Mouse (Mus musculus) T-helper 2 cell (primary cell): ENCODE results near the gene Lactb.

Source experiments
- in situ Hi-C: fragments of 300-600 bp; cut with MboI, MseI; formaldehyde crosslinking; loops from one replicate; pipeline ENCODE4 v1.15.1; 2025; ENCODE audit warnings: high pct_unique_total_duplicates

Lactb gene

GRCm38 (mm10) chr9:66980458-66980857 lies 5.2 kb upstream of the Lactb start:
- in situ Hi-C loops, result no loop called here

- in situ Hi-C loops, result no loop called here
Observed at GRCm38 (mm10) chr9:66978468-66978867, 3.2 kb upstream of the Lactb start.

GRCm38 (mm10) chr9:66977982-66978381 lies 2.7 kb upstream of the Lactb start:
- in situ Hi-C loops, result no loop called here

- in situ Hi-C loops, result no loop called here
Observed at GRCm38 (mm10) chr9:66977121-66977520, 1.8 kb upstream of the Lactb start.

GRCm38 (mm10) chr9:66974721-66975225 lies 511 bp downstream of the Lactb start:
- in situ Hi-C loops, result no loop called here

GRCm38 (mm10) chr9:66971116-66971515 lies 4.2 kb downstream of the Lactb start:
- in situ Hi-C loops, result no loop called here

GRCm38 (mm10) chr9:66967492-66967891 lies 7.8 kb downstream of the Lactb start:
- in situ Hi-C loops, result no loop called here

- in situ Hi-C loops, result no loop called here
Observed at GRCm38 (mm10) chr9:66961478-66961877, 13.8 kb downstream of the Lactb start.

GRCm38 (mm10) chr9:66957451-66957850 lies 17.8 kb downstream of the Lactb start:
- in situ Hi-C loops, result no loop called here

- in situ Hi-C loops, result no loop called here
Observed at GRCm38 (mm10) chr9:66952886-66953285, 22.4 kb downstream of the Lactb start.

- in situ Hi-C loops, result no loop called here
Observed at GRCm38 (mm10) chr9:66952321-66952720, 23.0 kb downstream of the Lactb start.

GRCm38 (mm10) chr9:66948536-66948935 lies 26.7 kb downstream of the Lactb start:
- in situ Hi-C loops, result no loop called here

GRCm38 (mm10) chr9:66945647-66946641 lies 29.3 kb downstream of the Lactb start, which contains the start of gene Rps27l:
Gene Rps27l, plus strand, starts transcription at chr9:66946086.
- in situ Hi-C loops, result no loop called here

GRCm38 (mm10) chr9:66945161-66945560 lies 30.1 kb downstream of the Lactb start:
- in situ Hi-C loops, result no loop called here

- in situ Hi-C loops, result no loop called here
Observed at GRCm38 (mm10) chr9:66938836-66939235, 36.4 kb downstream of the Lactb start.

- in situ Hi-C loops, result no loop called here
Observed at GRCm38 (mm10) chr9:66937507-66937906, 37.8 kb downstream of the Lactb start.

- in situ Hi-C loops, result loop anchor here (5.0 kb wide), 1 partner anchor 97 kb away; no protein-coding TSS in a partner anchor
Observed at GRCm38 (mm10) chr9:66933869-66934808, 41.1 kb downstream of the Lactb start.

GRCm38 (mm10) chr9:66930351-66930750 lies 44.9 kb downstream of the Lactb start:
- in situ Hi-C loops, result loop anchor here (5.0 kb wide), 1 partner anchor 93 kb away; no protein-coding TSS in a partner anchor

- in situ Hi-C loops, result no loop called here
Observed at GRCm38 (mm10) chr9:66927696-66928402, 47.4 kb downstream of the Lactb start.

GRCm38 (mm10) chr9:66925853-66926252 lies 49.4 kb downstream of the Lactb start:
- in situ Hi-C loops, result no loop called here

GRCm38 (mm10) chr9:66922076-66922475 lies 53.2 kb downstream of the Lactb start:
- in situ Hi-C loops, result no loop called here
